Mouse (Mus musculus) liver, adult 2 months (tissue): Measurements from ENCODE around the gene Pygm.

ENCODE experiments used
- CTCF ChIP-seq: fragments of 200-500 bp; IDR thresholded peaks from 2 replicates; pipeline ENCODE4 v1.5.1; 2011; ENCODE audit warnings: low read depth, low read length, control low read depth
- POLR2A ChIP-seq: fragments of 200-500 bp; IDR thresholded peaks from 2 replicates; pipeline ENCODE4 v1.6.1; 2011; ENCODE audit warnings: low read length, control low read depth; ENCODE audit not compliant: insufficient read depth; ENCODE audit errors: extremely low read depth

DNA sequence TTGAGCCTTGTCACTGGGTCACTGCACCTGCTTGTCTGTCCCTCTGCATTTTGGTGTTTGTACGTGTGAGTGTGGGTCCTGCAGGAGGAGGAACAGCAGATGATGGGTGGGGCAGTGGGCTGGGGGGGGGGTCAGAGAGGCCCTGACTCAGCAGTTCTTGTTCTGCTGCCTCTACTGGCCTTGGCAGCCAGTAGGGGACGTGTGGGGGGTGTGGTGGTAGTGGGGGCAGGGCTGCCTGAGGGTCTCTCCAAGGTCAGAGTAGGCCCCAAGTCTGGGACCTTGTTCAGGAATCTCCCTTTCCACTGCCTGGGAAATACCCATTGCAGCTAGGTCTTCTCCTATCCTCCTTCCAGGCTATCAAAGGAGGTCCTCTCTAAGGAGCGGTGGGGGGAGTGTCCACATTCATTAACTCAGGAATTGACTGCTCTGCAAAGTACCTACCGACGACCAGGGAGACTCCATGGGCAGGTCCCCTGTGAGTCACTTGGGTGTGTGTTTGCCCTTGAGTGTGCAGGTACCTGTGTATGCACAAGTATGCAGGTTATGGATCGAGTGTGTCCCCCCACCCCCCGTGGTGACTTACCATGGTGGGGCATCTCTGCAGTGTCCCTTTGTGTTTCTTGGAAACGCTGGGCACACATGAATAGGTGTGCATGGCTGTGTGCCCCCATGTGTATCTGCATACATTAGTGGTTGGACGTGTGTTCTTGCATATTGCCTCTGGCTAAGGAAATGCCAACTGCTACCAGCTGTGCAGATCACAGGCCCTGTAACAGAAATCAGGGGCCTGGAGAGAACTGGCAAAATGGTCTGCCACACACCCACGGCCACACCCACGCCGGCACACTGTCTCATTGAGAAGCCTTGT lies 32.9 kb downstream of the Pygm start:
- TF ChIP-seq POLR2A (no peak), CTCF (no peak)
